Mouse (Mus musculus) small intestine, adult 2 months (tissue): ENCODE data around the gene Rab30.

ENCODE experiments used
- CTCF ChIP-seq: fragments of 200-500 bp; IDR thresholded peaks from 2 replicates; pipeline ENCODE4 v1.5.1; 2012; ENCODE audit warnings: low read depth, mild to moderate bottlenecking, control low read depth, inconsistent platforms, low read length, moderate library complexity, mixed read lengths; ENCODE audit not compliant: insufficient replicate concordance, insufficient read length; ENCODE audit errors: extremely low read depth
- POLR2A ChIP-seq: fragments of 200-500 bp; IDR thresholded peaks from 2 replicates; pipeline ENCODE4 v1.6.1; 2012; ENCODE audit warnings: low read depth, mild to moderate bottlenecking, control low read depth, inconsistent platforms, low read length, moderate library complexity

GRCm38 (mm10) chr7:92890211-92890610 is 148.8 kb downstream of the Rab30 start:
- no peak for TF ChIP-seq POLR2A
- TF ChIP-seq CTCF = no peak
